Comparison of ENCODE assay signal across 8 mouse cellular contexts in genomic region chr11:110449183-110449582, GRCm38 (mm10). TPM values are rescaled to one million over a fixed set of nuclear protein-coding genes. Genes with fewer than 3 reads are reported as not detected.
DNase-seq lines count a peak whose midpoint lies in the region; ATAC-seq and TF ChIP-seq lines count a peak whose summit lies in the region.

No protein-coding gene starts in this region.

- TF ChIP-seq CTCF in CH12.LX (conservative IDR thresholded peaks at IDR 0.05 in 1 of 2, IDR thresholded peaks at IDR 0.05 in 1 of 2; ENCODE audit: low read depth in 2 of 2, low read length in 2 of 2) = no peak

- in situ Hi-C loops in CH12.LX (cut with MboI; ENCODE audit: low pct_ligation_motif_present, low pct_unique_long_range_greater_than_20kb, low sequenced_read_pairs) = no loop called here

- H3K9me3 ChIP-seq in CH12.LX (replicated peaks; ENCODE audit: low read length) = peaks cover 5% of the 10 kb centered on the region
- no peaks in the 10 kb centered on the region for H3K9me3 ChIP-seq in forebrain, embryonic 13.5 days (replicated peaks)
- no peaks in the 10 kb centered on the region for H3K9me3 ChIP-seq in liver, embryonic 12.5 days (replicated peaks)

- dilution Hi-C loops in CH12.LX (cut with MboI; ENCODE audit: extremely low pct_ligation_motif_present, extremely low pct_unique_long_range_greater_than_20kb, low sequenced_read_pairs) = no loop called here

- H3K79me2 ChIP-seq in CH12.LX (replicated peaks; ENCODE audit: control insufficient read depth, extremely low read depth, insufficient read depth, poor library complexity, severe bottlenecking) = no peaks in the 10 kb centered on the region

- TF ChIP-seq RAD21 in CH12.LX (IDR thresholded peaks at IDR 0.05; ENCODE audit: low read depth, low read length) = no peak

- no peaks in the 10 kb centered on the region for H3K27me3 ChIP-seq in CH12.LX (replicated peaks)
- 0 out of 2 replicates have a peak, but pooled peaks cover 7% of the 10 kb centered on the region for H3K27me3 ChIP-seq in forebrain, embryonic 13.5 days
- H3K27me3 ChIP-seq in liver, embryonic 12.5 days (replicated peaks) = no peaks in the 10 kb centered on the region

- no peak for TF ChIP-seq POLR2A in CH12.LX (IDR thresholded peaks at IDR 0.05; ENCODE audit: low read depth, low read length)

- TF ChIP-seq EP300 in CH12.LX (IDR thresholded peaks at IDR 0.05; ENCODE audit: low read length) = no peak

- no peak overlapping the region; the same call in 1 of the 2 replicates for H3K9ac ChIP-seq in CH12.LX (ENCODE audit: insufficient read depth, low read depth)
- H3K9ac ChIP-seq in forebrain, embryonic 13.5 days = peak overlapping the region; percentile 7
- H3K9ac ChIP-seq in liver, embryonic 12.5 days = peak overlapping the region; percentile 70

- DNase-seq in cerebellum, postnatal 25 days = peak; percentile 11 to 20
- DNase-seq in cerebellum, postnatal 36 days = no peak
- no peak for DNase-seq in CH12.LX (ENCODE audit: extremely low read depth)
- no peak for DNase-seq in urinary bladder, postnatal 10 days (ENCODE audit: low spot score)
- DNase-seq in left cerebral cortex, adult 18-20 months (ENCODE audit: low spot score in 2 of 2) = no peak

- H3K27ac ChIP-seq in CH12.LX (ENCODE audit: insufficient read depth, low read depth) = no peak overlapping the region
- no peak overlapping the region for H3K27ac ChIP-seq in forebrain, embryonic 13.5 days
- 0 out of 2 replicates have a peak overlapping the region, but pooled peaks have one; percentile 79 for H3K27ac ChIP-seq in liver, embryonic 12.5 days

- peak overlapping the region in 1 of 3 experiments; percentile 51 for H3K4me3 ChIP-seq in CH12.LX (replicated peaks in 1 of 3; ENCODE audit: low read depth in 2 of 3, low read length in 2 of 3, poor library complexity in 1 of 3)
- peak overlapping the region; percentile 23 for H3K4me3 ChIP-seq in forebrain, embryonic 13.5 days
- H3K4me3 ChIP-seq in liver, embryonic 12.5 days = peak overlapping the region; percentile 56

- peaks cover 31 to 51% of the 10 kb centered on the region in 2 experiments for H3K4me1 ChIP-seq in CH12.LX (ENCODE audit: control insufficient read depth in 1 of 2, insufficient read depth in 2 of 2)
- peaks cover 28% of the 10 kb centered on the region for H3K4me1 ChIP-seq in forebrain, embryonic 13.5 days
- H3K4me1 ChIP-seq in liver, embryonic 12.5 days = peaks cover 39% of the 10 kb centered on the region

- WGBS in forebrain, embryonic 13.5 days = 6% methylated on average over 11 of the region's 11 CpGs
- 38% methylated on average over 11 of the region's 11 CpGs for WGBS in liver, embryonic 12.5 days (ENCODE audit: insufficient replicate concordance)

- H3K4me2 ChIP-seq in CH12.LX (ENCODE audit: insufficient read depth, low read depth, poor library complexity, severe bottlenecking) = no peak overlapping the region
- peak overlapping the region; percentile 46 for H3K4me2 ChIP-seq in forebrain, embryonic 13.5 days
- H3K4me2 ChIP-seq in liver, embryonic 12.5 days = peak overlapping the region; percentile 84

- no peak for ATAC-seq in forebrain, embryonic 13.5 days
- ATAC-seq in liver, embryonic 12.5 days = no peak
- ATAC-seq in activated CD4-positive, CD25-positive, alpha-beta regulatory T cell, adult 4 months = no peak

- peaks cover 0 to 8% of the 10 kb centered on the region in 2 experiments for H3K36me3 ChIP-seq in CH12.LX (replicated peaks in 1 of 2; ENCODE audit: control insufficient read depth in 1 of 2, insufficient read depth in 1 of 2, low read length in 1 of 2)
- H3K36me3 ChIP-seq in forebrain, embryonic 13.5 days (ENCODE audit: poor library complexity, severe bottlenecking) = 0 out of 2 replicates have a peak, but pooled peaks cover 5% of the 10 kb centered on the region
- no peaks in the 10 kb centered on the region for H3K36me3 ChIP-seq in liver, embryonic 12.5 days

TF ChIP-seq in CH12.LX, 34 proteins besides CTCF, POLR2A, EP300 and RAD21:
- 0 out of 2 replicates have a peak, but pooled peaks have one; percentile 33 for TF ChIP-seq IRF4 (IDR thresholded peaks at IDR 0.05; ENCODE audit: low read depth, low read length)
- no peak for TF ChIP-seq CHD2 (IDR thresholded peaks at IDR 0.05; ENCODE audit: low read length)
- no peak for TF ChIP-seq HCFC1 (IDR thresholded peaks at IDR 0.05; ENCODE audit: low read depth, low read length)
TF ChIP-seq in CH12.LX: peak in this region for 1.

RNA-seq across cellular contexts. Expression of gene Map2k6, which starts 50.3 kb away (rescaled TPM):
- total RNA-seq in CH12.LX (2012; rRNA removed) (11.3 and 16.8 TPM in 2 replicates), CH12.LX (2014; rRNA removed) (21.9 and 23.0 TPM in 2 replicates)
- 16.9 and 18.0 TPM in 2 replicates for polyA plus RNA-seq in CH12.LX (2012; ENCODE audit: insufficient read length, low read depth)
- 39.9 and 44.7 TPM in 2 replicates for polyA plus RNA-seq in forebrain, embryonic 13.5 days (2015; fragmentation: Nextera tagmentation; extraction: Ambion mirVana)
- 6.5 and 7.1 TPM in 2 replicates for polyA plus RNA-seq in liver, embryonic 12.5 days (2016; fragmentation: Nextera tagmentation; extraction: Ambion mirVana)
- polyA plus RNA-seq in activated CD4-positive, CD25-positive, alpha-beta regulatory T cell, adult 4 months (2017; shearing (Covaris generic)) = 1 to 10 TPM; 5.7 to 7.7 TPM
- total RNA-seq in left cerebral cortex, adult 18-20 months (2021) = 10 to 100 TPM; 22.0 to 23.2 TPM

Comparison
In these comparisons a context has a peak if more than half of its experiments do, and no peak if none do; other contexts are left out.
1. DNase-seq: peak in cerebellum, postnatal 25 days (2 of 2); none in cerebellum, postnatal 36 days (0 of 2), CH12.LX (single experiment), urinary bladder, postnatal 10 days (single experiment) and left cerebral cortex, adult 18-20 months (0 of 2).